Mouse (Mus musculus): Measurements from ENCODE around the gene Nfe2l3. TPM values are rescaled to one million over a fixed set of nuclear protein-coding genes. Genes with fewer than 3 reads are reported as not detected.

Nfe2l3 gene
- polyA plus RNA-seq, 1 experiment from 2014 or later: 2.0 TPM

GRCm38 (mm10) chr6:51489787-51490186 is 57.3 kb downstream of the Nfe2l3 start:
- Histone ChIP-seq H3K27ac (no peak overlapping the region), H3K9ac (0 out of 2 replicates have a peak overlapping the region, but pooled peaks have one; percentile 6), H3K4me1 (no peaks in the 10 kb centered on the region), H3K36me3 (no peaks in the 10 kb centered on the region; the same call in 1 of the 2 replicates), H3K27me3 (no peaks in the 10 kb centered on the region), H3K4me3 (no peak overlapping the region), H3K9me3 (peaks cover 4% of the 10 kb centered on the region; the same call in 1 of the 2 replicates), H3K4me2 (no peak overlapping the region)
- WGBS: 45% methylated on average over 2 of the region's 2 CpGs
- no peak for ATAC-seq (ENCODE audit: insufficient number of reproducible peaks, insufficient read depth, low FRiP score, low TSS enrichment, low read depth)

GRCm38 (mm10) chr6:51497321-51498111 is 65.0 kb downstream of the Nfe2l3 start:
- 71% methylated on average over 8 of the region's 8 CpGs for WGBS
- no peak overlapping the region for H3K4me3 ChIP-seq

GRCm38 (mm10) chr6:51505671-51506070 is 73.2 kb downstream of the Nfe2l3 start:
- H3K4me2 ChIP-seq: no peak overlapping the region
- no peak overlapping the region for H3K9ac ChIP-seq
- no peaks in the 10 kb centered on the region for H3K36me3 ChIP-seq
- 62% methylated on average over 1 of the region's 1 CpGs for WGBS
- no peaks in the 10 kb centered on the region for H3K27me3 ChIP-seq
- no peak overlapping the region for H3K27ac ChIP-seq
- no peaks in the 10 kb centered on the region for H3K4me1 ChIP-seq
- no peaks in the 10 kb centered on the region for H3K9me3 ChIP-seq
- ATAC-seq (ENCODE audit: insufficient number of reproducible peaks, insufficient read depth, low FRiP score, low TSS enrichment, low read depth): no peak
- H3K4me3 ChIP-seq: no peak overlapping the region

More at GRCm38 (mm10) chr6:51497321-51498111, 65.0 kb downstream of the Nfe2l3 start:
- no peaks in the 10 kb centered on the region for H3K27me3 ChIP-seq
- no peaks in the 10 kb centered on the region for H3K4me1 ChIP-seq
- no peak overlapping the region for H3K4me2 ChIP-seq
- no peaks in the 10 kb centered on the region for H3K36me3 ChIP-seq
- H3K9ac ChIP-seq: no peak overlapping the region
- H3K9me3 ChIP-seq: no peaks in the 10 kb centered on the region
- no peak overlapping the region for H3K27ac ChIP-seq
- no peak for ATAC-seq (ENCODE audit: insufficient number of reproducible peaks, insufficient read depth, low FRiP score, low TSS enrichment, low read depth)

- H3K4me3 ChIP-seq: no peak overlapping the region
- H3K27ac ChIP-seq: no peak overlapping the region
Observed at GRCm38 (mm10) chr6:51507556-51507955, 75.1 kb downstream of the Nfe2l3 start.

More at GRCm38 (mm10) chr6:51507556-51507955, 75.1 kb downstream of the Nfe2l3 start:
- no peak overlapping the region for H3K4me2 ChIP-seq
- WGBS: 75% methylated on average over 2 of the region's 2 CpGs
- no peaks in the 10 kb centered on the region for H3K27me3 ChIP-seq
- no peaks in the 10 kb centered on the region for H3K4me1 ChIP-seq
- no peaks in the 10 kb centered on the region for H3K9me3 ChIP-seq
- no peak overlapping the region for H3K9ac ChIP-seq
- ATAC-seq (ENCODE audit: insufficient number of reproducible peaks, insufficient read depth, low FRiP score, low TSS enrichment, low read depth): no peak
- no peaks in the 10 kb centered on the region for H3K36me3 ChIP-seq

Other genes with a start within 250 kb of the Nfe2l3 start
- 2,111 and 2,317 TPM in 2 replicates for gene Hnrnpa2b1, start 37.2 kb downstream of the Nfe2l3 start, polyA plus RNA-seq (2015; fragmentation: Nextera tagmentation; extraction: Ambion mirVana)
- 550 and 557 TPM in 2 replicates for gene Cbx3, start 37.7 kb downstream of the Nfe2l3 start, polyA plus RNA-seq (2015; fragmentation: Nextera tagmentation; extraction: Ambion mirVana)
- 13.0 and 14.2 TPM in 2 replicates for gene Snx10, start 91.2 kb downstream of the Nfe2l3 start, polyA plus RNA-seq (2015; fragmentation: Nextera tagmentation; extraction: Ambion mirVana)